Mouse (Mus musculus): Measurements from ENCODE around the gene Endov. TPM values are rescaled to one million over a fixed set of nuclear protein-coding genes. Genes with fewer than 3 reads are reported as not detected.

The Endov gene
- total and polyA plus RNA-seq, 2 experiments from 2014 or later: 13.2 to 36.7 TPM

GRCm38 (mm10) chr11:119554706-119555105 is 63.6 kb downstream of the Endov start:
- DNase-seq (ENCODE audit: low spot score): no peak
- Histone ChIP-seq H3K36me3 (ENCODE audit: insufficient read depth, low read length) (no peaks in the 10 kb centered on the region), H3K4me1 (ENCODE audit: insufficient read depth, low read length) (peaks cover 9% of the 10 kb centered on the region), H3K4me2 (ENCODE audit: low read depth, low read length, poor library complexity, severe bottlenecking) (no peak overlapping the region), H3K4me3 (ENCODE audit: low read depth, low read length) (no peak overlapping the region), H3K27ac (ENCODE audit: low read depth, low read length) (no peak overlapping the region), H3K9ac (replicated peaks; ENCODE audit: low read length, poor library complexity, severe bottlenecking) (no peak overlapping the region), H3K9me3 (ENCODE audit: low read length) (no peaks in the 10 kb centered on the region), H3K27me3 (ENCODE audit: insufficient read depth, low read length) (no peaks in the 10 kb centered on the region; the same call in 1 of the 2 replicates)
- no peak for TF ChIP-seq CTCF (IDR thresholded peaks at IDR 0.05)
- no peak for ATAC-seq (ENCODE audit: low FRiP score)
- WGBS: 81% methylated on average over 7 of the region's 7 CpGs

DNA sequence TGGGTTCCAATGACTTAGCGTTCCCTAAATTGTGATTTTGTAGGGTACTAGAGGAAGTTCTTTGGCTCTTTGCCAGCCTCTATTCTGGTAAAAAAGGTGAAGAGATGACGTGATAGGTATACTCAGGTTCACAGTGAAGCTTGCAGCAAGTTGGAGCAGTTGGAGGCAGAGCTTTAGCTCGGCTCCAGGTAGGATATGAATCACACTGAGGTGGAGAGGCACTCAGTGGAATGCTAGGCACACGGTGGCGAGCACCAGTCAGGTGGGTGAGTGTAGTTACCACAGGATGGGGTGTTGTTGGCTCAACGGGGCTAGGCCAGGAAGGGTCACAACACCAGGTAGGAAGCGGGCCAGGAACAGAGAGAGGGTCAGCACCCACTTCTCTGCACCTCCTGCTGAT is 64.0 kb downstream of the Endov start:
- TF ChIP-seq CTCF (IDR thresholded peaks at IDR 0.05): no peak
- ATAC-seq (ENCODE audit: low FRiP score) (no peak), DNase-seq (ENCODE audit: low spot score) (no peak)
- WGBS: 83% methylated on average over 7 of the region's 7 CpGs
- Histone ChIP-seq H3K27me3 (ENCODE audit: insufficient read depth, low read length) (no peaks in the 10 kb centered on the region), H3K9me3 (ENCODE audit: low read length) (no peaks in the 10 kb centered on the region), H3K4me2 (ENCODE audit: low read depth, low read length, poor library complexity, severe bottlenecking) (no peak overlapping the region), H3K9ac (replicated peaks; ENCODE audit: low read length, poor library complexity, severe bottlenecking) (no peak overlapping the region), H3K4me3 (ENCODE audit: low read depth, low read length) (no peak overlapping the region), H3K27ac (ENCODE audit: low read depth, low read length) (no peak overlapping the region), H3K4me1 (ENCODE audit: insufficient read depth, low read length) (peaks cover 9% of the 10 kb centered on the region), H3K36me3 (ENCODE audit: insufficient read depth, low read length) (no peaks in the 10 kb centered on the region)

DNA sequence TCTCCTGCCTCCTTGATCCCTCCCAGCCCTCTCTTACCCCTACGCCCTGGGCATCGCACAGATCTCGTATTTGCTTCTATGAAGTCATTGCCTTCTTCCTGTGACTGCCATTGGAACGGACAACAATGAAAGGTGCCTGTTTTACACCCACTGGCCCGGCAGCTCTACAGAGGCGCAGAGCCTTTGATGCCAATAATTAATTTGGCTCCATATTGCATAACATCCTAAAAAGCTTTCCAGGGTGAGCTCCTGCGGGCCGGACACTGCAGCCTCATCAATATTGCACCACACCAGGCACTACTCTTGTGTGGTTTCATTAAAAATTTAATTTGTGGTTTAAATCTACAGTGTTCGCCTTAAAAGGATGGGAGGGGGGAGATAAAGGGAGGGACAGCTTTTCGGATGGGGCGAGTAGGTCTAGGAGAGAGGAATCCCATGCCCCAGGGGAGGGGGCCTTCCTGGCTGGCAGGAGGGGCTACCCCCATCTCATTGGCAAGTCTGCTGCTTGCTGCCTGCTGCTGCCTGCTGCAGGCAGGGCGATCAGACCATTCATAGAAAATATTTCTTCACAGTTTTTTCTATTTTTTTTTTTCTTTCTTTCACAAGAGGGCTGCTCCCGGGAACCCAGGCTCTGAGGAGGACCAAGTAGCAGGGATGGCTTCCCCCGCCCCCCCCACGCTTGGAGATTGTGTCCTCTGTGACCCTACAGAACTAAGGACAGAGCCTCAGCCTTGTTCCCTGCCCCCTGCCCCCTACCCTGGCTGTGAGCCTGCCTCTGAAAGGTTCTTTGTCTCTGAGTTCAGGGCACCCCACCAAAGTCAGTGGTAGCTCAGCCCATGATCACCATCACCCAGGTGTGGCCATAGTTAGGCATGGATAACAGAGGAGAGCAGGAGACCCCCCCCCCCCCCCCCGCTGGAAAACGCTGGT is 67.1 kb downstream of the Endov start:
- 13% methylated on average over 16 of the region's 17 CpGs for WGBS
- Histone ChIP-seq H3K4me1 (ENCODE audit: insufficient read depth, low read length) (peaks cover 9% of the 10 kb centered on the region), H3K4me2 (ENCODE audit: low read depth, low read length, poor library complexity, severe bottlenecking) (no peak overlapping the region), H3K9me3 (ENCODE audit: low read length) (no peaks in the 10 kb centered on the region), H3K9ac (replicated peaks; ENCODE audit: low read length, poor library complexity, severe bottlenecking) (no peak overlapping the region; the same call in 1 of the 2 replicates), H3K27me3 (ENCODE audit: insufficient read depth, low read length) (no peaks in the 10 kb centered on the region; the same call in 1 of the 2 replicates), H3K36me3 (ENCODE audit: insufficient read depth, low read length) (no peaks in the 10 kb centered on the region), H3K27ac (ENCODE audit: low read depth, low read length) (peak overlapping the region; percentile 60), H3K4me3 (ENCODE audit: low read depth, low read length) (no peak overlapping the region)
- ATAC-seq (ENCODE audit: low FRiP score): 0 out of 2 replicates have a peak, but pooled peaks have one; percentile 29
- no peak for TF ChIP-seq CTCF (IDR thresholded peaks at IDR 0.05)
- DNase-seq (ENCODE audit: low spot score): no peak

- no peak overlapping the region for H3K4me2 ChIP-seq (ENCODE audit: low read depth, low read length, poor library complexity, severe bottlenecking)
- no peak for TF ChIP-seq CTCF (IDR thresholded peaks at IDR 0.05)
- no peaks in the 10 kb centered on the region for H3K36me3 ChIP-seq (ENCODE audit: insufficient read depth, low read length)
- peak; percentile 70; the same call in 1 of the 2 replicates for ATAC-seq (ENCODE audit: low FRiP score)
- WGBS: 12% methylated on average over 9 of the region's 9 CpGs
- peak; percentile 36 for DNase-seq (ENCODE audit: low spot score)
- H3K27ac ChIP-seq (ENCODE audit: low read depth, low read length): peak overlapping the region; percentile 60
- H3K27me3 ChIP-seq (ENCODE audit: insufficient read depth, low read length): no peaks in the 10 kb centered on the region; the same call in 1 of the 2 replicates
- no peaks in the 10 kb centered on the region for H3K9me3 ChIP-seq (ENCODE audit: low read length)
- no peak overlapping the region for H3K4me3 ChIP-seq (ENCODE audit: low read depth, low read length)
- no peak overlapping the region for H3K9ac ChIP-seq (replicated peaks; ENCODE audit: low read length, poor library complexity, severe bottlenecking)
- peaks cover 9% of the 10 kb centered on the region for H3K4me1 ChIP-seq (ENCODE audit: insufficient read depth, low read length)
Observed at GRCm38 (mm10) chr11:119558870-119559610, 67.9 kb downstream of the Endov start.

Other genes starting within 250 kb of the Endov start
- 186 and 222 TPM in 2 replicates for gene Gaa, start 223.5 kb upstream of the Endov start, total RNA-seq (2014; rRNA removed)
- gene Gaa, start 223.5 kb upstream of the Endov start, polyA plus RNA-seq (2015; fragmentation: Nextera tagmentation; extraction: Ambion mirVana): 154 and 158 TPM in 2 replicates
- 132 and 169 TPM in 2 replicates for gene Eif4a3, start 191.3 kb upstream of the Endov start, total RNA-seq (2014; rRNA removed)
- gene Eif4a3, start 191.3 kb upstream of the Endov start, polyA plus RNA-seq (2015; fragmentation: Nextera tagmentation; extraction: Ambion mirVana): 229 and 237 TPM in 2 replicates
- gene Card14, start 183.6 kb upstream of the Endov start, total RNA-seq (2014; rRNA removed): 0.77 and 1.8 TPM in 2 replicates
- 0.59 and 0.67 TPM in 2 replicates for gene Card14, start 183.6 kb upstream of the Endov start, polyA plus RNA-seq (2015; fragmentation: Nextera tagmentation; extraction: Ambion mirVana)
- gene Sgsh, start 135.8 kb upstream of the Endov start, total RNA-seq (2014; rRNA removed): 5.4 and 7.3 TPM in 2 replicates
- gene Sgsh, start 135.8 kb upstream of the Endov start, polyA plus RNA-seq (2015; fragmentation: Nextera tagmentation; extraction: Ambion mirVana): 5.2 and 5.4 TPM in 2 replicates
- gene Slc26a11, start 135.8 kb upstream of the Endov start, total RNA-seq (2014; rRNA removed): 8.3 and 9.0 TPM in 2 replicates
- 7.0 and 7.6 TPM in 2 replicates for gene Slc26a11, start 135.8 kb upstream of the Endov start, polyA plus RNA-seq (2015; fragmentation: Nextera tagmentation; extraction: Ambion mirVana)
- gene Rnf213, start 98.2 kb upstream of the Endov start, total RNA-seq (2014; rRNA removed): 6.9 and 9.0 TPM in 2 replicates
- 0.64 and 0.74 TPM in 2 replicates for gene Rnf213, start 98.2 kb upstream of the Endov start, polyA plus RNA-seq (2015; fragmentation: Nextera tagmentation; extraction: Ambion mirVana)
- 16.3 and 22.4 TPM in 2 replicates for gene Nptx1, start 56.4 kb downstream of the Endov start, total RNA-seq (2014; rRNA removed)
- gene Nptx1, start 56.4 kb downstream of the Endov start, polyA plus RNA-seq (2015; fragmentation: Nextera tagmentation; extraction: Ambion mirVana): 7.5 and 7.6 TPM in 2 replicates
- 64.8 and 65.0 TPM in 2 replicates for gene Rptor, start 111.6 kb downstream of the Endov start, total RNA-seq (2014; rRNA removed)
- 8.5 TPM in 2 replicates for gene Rptor, start 111.6 kb downstream of the Endov start, polyA plus RNA-seq (2015; fragmentation: Nextera tagmentation; extraction: Ambion mirVana)